Mouse (Mus musculus) heart, adult 8-10 months (tissue): ENCODE results near the gene Rad54l. TPM values are rescaled to one million over a fixed set of nuclear protein-coding genes. Genes with fewer than 3 reads are reported as not detected.

Source experiments
- DNase-seq: peaks from one replicate; pipeline ENCODE4 v3.0.0; 2022; ENCODE audit warnings: low spot score
- total RNA-seq, 4 experiments: library from RNA; stranded (reverse); gene quantifications; 2 replicates each; pipeline ENCODE4 v1.2.4; 2022

Rad54l gene
- total RNA-seq, 4 experiments from 2014 or later = 0.06 to 0.53 (median 0.17) TPM

DNA sequence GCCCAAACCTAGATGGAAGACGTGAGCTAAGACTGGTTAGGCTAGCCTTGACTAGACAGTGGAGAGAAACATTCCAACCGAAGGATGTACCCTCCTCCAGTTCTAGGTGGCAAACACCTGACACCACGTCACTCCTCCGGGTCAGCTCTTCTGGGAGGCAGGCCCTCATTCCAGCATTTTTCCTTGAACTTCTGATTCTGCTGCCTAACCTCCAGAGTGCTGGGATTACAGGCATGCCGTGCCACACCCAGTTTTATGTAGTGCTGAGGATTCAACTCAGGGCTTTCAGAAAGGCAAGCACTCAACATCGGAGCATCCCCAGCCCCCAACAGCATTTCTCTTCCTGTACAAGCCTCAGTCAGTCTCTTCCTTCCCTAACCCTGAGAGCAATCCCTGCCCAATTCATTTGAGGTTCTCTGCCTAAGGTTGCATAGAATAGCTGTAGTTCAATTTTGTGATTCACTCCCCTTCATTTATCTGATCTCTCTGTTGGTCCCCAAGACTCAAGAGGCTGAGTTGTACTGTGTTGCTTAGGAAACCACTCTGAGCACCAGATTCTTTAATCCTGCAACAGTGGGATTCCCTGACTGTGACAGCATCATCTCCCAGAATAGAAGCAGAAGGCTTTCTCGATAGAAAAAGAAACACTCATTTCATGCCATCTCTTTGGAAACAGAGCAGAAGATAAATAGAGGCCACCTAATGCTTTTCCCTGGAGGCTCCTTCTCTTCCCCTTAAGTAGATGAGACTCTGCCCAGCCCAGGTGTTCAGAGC lies 17.5 kb upstream of the Rad54l start:
- no peak for DNase-seq

DNA sequence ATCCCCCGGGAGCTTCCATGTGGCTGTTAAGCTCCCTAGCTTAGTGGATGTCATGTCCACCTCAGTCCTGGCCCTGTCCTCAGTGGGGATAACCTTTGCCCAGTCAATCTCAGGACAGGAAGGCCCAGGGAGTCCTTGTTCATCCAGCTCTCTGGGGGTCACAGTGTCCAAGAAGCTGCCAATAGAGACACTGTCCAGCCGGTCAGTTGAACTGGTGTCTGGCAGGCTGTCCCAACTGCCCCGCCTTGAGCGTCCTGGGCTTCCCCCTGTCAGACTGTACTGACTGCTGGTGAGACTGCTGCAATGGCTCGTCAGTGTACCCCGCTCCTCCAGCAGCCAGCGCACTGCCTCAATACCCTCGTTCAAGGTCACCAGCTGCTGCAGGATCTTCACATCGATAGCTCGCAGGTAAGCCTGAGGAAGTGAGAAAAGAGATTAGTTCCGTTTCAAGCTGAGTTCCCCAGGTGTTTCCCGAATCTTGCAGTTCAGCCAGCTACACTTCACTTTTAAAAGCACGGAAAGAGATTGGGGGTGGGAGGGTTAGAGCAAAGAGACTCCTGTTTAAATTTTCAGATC lies 14.0 kb upstream of the Rad54l start:
- no peak for DNase-seq

DNA sequence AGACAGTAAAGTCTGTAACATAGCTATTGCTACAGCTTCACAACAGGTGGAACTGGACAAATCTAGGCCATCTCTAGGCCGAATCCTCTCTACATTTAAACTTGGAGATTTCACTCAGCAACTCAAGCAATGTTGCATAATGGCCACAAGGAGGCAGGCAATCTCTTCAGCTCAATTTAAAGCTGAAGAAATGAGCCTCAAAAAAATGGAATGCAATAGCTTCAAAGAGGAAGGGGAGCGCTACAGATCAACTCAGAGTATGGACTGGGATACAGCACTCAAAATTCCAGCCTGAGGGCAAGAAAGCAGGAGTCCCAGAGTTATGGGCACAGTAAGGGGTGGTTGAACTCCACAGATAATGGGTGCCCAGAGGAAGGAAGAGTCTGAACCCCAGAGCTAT lies 11.5 kb upstream of the Rad54l start:
- no peak for DNase-seq

DNA sequence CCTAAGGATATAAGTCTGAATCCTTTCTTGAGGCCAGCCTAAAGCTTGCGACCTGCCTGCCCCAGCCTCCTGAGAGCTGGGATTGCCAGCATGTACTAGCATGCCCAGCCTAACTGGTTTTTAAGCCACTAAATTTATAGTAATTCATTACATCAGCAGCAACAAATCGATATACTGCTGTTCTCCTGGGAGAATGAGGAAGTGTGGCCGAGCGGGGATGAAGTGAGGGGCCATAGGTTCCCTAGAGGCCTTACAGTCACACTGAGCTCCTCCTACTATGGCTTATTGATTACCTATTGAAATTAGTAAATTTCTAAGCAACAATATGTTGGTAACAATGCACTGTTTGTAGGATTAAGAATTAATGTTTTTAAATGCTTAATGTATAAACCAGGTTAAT lies 9.6 kb upstream of the Rad54l start:
- DNase-seq = no peak

DNA sequence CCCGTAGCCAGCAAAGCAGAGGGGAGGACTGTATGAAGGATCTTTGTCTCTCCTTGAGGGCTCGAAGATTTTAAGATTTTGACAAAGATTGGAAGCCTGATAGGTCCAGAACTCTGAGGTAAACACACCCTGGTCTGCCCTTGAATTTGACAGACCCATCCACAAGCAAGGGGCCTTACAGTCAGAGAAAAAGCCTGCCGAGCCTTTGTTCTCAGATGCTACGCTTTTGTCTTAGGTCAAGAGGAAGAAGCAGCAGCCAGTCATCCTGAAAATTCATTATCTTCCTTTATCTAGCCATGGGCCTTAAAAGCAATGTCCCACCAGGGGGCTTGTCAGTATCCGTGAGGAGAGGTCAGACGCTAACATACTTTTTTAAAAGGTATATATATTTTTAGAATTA lies 4.5 kb upstream of the Rad54l start:
- DNase-seq = no peak

DNA sequence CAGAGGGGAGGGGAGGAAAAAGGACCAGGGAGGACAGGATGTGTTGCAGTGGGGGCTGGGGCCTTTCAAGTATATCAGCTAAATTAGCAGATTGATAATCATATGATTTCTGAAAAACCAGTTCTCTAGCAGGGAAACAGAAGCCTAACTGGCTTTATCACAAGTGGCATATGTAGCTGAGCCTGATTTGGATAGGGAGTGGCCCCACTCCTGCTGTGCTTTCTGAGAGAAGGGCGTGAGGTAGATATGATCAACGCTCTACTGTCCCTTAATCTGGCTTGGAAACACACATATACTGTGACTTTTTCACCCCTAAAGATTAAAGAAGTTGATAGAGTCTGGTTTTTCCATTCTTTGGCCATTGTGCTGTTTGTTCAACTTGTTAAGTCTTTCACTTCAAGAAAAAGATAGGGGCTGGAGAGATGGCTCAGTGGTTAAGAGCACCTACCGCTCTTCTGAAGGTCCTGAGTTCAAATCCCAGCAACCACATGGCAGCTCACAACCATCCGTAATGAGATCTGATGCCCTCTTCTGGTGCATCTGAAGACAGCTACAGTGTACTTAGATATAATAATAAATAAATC lies 2.4 kb upstream of the Rad54l start:
- DNase-seq = no peak

DNA sequence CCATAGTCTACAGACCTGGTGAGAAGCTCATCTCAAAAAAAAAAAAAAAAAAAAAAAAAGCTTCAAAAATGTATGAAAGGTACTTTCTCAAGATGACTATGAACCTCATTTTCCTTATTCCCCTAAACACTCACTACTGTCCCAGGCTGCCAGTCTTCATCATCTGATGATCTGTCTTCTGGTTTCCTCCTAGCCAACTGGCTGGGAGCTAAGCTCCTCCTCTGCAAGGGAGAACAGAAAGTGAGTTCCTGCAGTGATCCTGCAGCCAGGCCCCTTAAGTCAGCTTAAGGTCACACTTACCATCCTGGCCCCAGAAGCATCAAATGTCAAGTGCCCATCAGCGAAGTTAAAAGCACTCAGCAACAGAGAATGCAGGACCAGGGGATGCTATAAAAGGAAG lies 728 bp downstream of the Rad54l start:
- DNase-seq = no peak

DNA sequence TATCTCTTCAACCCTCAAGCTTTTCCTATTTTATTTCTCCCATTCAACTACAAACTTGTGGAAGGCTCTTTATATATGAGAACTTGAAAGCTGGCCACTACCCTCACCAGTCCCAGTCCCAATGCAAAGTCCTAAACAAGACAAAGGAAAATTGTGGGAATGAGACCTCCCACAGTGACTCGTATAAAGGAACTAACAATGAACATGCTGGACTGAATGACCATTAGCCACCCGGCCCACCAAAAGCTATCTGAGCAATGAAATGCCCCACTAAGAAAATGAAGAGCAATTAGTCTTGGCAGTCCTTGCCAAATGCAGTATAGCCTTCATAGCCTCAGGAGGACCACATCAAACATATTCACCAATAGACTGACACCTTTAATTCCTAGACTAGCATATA lies 12.0 kb downstream of the Rad54l start:
- no peak for DNase-seq

DNA sequence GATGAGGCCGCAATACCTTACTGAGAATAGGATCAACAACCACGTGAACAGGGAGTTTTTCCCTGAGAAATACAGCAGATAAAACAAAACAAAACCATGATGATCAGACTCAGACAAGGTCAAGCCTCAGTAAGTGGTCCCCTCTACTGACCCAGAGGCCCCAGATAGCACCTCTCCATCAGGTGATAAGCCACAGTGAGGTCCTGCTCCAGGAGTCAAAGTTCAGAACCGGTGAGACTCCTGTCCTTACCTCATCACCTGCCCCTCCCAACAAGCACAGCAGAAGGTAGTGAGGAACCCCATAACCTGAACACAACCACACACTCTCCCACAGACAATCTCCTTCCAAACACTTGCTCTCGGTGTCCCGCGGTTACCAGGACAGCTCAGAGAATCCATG lies 12.8 kb downstream of the Rad54l start:
- no peak for DNase-seq

DNA sequence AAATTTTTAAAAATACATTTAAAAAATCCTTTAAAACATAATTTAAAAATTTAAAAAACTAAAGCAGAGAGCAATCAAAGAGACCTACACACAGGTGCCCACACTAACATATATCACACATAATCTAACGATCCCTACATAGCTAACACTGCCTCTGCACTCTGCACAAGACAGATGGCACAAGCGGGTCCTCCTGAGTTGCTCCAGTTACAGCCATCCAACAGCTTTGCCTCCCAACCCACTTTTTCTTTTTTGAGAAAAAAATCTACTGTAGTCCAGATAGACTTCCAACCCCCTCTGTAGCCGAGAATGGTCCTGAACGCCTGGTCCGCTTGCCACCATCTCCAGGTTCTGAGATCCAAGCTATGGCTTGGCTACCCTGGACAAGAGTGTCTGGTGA lies 18.2 kb downstream of the Rad54l start:
- DNase-seq = no peak

DNA sequence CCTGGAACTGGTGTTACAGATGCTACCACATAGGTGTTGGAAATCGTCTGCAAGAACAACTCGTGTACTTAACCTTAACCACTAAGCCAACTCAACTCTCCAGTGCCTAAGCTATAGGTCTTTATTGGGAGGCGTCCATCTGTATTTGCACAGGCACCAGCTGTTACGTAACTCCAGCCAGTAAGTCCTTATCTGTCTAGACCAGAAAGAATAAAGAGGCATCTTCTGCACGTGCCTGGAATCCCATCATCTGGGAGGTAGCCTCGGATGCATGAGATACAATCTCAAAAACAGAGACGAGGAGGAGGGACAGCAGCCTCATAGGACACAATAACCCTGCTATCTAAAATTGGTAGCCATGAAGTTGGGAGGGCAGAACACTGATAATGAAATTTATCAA lies 22.5 kb downstream of the Rad54l start:
- no peak for DNase-seq

DNA sequence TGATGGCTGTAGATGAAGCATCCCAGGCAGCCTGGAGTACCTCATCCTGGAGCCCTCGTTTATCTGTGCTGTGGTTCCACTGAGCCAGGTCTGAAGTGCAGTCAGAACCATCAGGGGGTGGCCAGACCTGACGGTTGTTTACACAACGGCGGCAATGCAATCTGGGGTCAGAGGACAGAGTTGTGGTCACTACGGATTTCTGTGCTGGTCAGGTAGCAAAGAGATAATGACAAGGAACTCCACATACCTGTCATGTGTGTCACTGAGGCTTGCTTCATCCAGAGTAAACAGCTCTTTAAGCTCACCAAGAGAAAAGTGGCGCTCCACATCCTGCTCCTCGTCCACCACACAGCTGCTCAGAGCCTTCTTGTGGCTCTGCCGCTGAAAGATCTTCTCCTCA lies 26.3 kb downstream of the Rad54l start:
- no peak for DNase-seq

DNA sequence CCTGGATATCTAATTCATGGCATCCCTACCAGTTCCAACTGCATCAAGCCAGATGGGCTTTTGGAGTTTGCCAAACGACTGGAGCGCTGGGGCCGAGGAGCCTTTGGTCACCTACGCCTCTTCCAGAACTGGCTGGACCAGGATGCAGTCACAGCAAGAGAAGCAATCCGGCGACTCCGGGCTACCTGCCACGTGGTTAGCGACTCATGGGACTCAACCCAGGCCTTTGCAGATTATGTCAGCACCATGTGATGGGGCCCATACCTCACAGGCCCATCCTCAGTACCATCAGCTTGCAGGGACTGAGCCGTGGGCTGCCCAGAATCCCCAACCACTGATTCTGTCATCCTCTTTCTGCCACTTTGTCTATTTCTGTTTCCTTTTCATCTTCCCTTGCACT lies 27.2 kb downstream of the Rad54l start:
- DNase-seq = no peak

DNA sequence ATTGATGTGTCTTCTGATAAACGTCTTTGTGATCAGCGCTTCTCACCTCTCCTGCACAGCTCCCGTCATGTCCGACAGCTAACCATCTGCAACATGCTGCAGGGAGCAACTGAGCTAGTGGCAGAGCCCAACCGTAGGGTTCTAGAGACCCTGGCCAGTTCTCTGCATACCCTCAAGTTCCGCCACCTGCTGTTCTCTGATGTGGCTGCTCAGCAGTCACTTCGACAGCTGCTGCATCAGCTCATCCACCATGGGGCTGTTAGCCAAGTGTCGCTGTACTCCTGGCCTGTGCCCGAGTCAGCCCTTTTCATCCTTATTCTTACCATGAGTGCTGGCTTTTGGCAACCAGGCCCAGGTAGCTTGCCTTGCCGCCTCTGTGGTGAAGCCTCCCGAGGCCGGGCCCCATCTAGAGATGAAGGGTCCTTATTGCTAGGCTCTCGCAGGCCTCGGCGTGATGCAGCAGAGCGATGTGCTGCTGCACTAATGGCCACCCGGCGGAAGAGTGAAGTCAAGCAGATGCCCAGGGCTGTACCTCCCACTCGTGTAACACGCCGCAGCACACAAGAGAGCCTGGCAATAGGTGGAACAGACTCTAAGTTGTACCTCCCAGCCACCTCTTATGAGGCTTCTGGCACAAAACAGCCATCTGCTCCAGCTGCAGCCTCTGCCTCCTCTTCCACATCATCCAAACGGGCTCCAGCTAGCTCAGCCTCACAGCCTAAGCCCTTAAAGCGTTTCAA lies 34.8 kb downstream of the Rad54l start:
- DNase-seq = no peak

DNA sequence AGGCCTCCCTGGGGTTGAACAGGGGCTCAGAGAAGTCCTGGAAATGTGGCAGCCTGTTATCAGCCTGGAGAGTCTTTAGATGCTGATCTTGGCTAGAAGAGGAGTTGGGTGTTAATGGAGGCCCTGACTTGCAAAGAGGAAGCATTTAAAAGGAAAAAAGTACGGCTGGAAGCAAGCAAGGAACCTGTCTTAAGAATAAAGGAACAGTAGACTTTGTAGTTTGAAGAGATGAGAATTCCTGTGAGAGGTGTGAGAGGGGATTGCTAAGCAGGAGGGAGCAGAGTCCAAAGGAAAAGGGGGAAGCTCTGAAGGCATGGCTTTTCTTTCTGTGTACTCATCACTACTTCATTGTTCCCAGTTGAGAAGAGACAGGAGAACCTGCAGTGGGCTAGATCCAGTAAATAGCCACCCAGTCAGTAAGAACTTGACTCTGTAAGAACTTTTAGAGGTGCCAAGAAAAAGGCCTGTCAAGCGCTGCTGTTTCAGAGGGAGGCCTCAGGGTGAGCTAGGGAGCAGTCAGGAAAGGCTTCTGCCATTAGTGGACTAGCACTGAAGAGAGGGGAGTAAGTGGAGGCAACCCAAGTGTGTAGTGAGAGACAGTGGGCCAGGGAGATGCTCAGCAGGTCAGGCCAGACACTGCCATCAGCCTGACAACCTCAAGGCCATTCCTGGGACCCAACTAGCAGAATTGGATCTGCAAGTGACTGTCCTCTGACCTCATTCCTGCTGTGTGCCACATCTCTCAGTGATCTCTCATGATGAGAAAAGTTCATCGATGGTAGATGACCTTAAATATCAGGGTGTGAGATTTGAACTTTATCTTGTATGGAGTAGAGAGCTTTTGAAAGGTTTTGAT lies 46.0 kb downstream of the Rad54l start:
- no peak for DNase-seq

DNA sequence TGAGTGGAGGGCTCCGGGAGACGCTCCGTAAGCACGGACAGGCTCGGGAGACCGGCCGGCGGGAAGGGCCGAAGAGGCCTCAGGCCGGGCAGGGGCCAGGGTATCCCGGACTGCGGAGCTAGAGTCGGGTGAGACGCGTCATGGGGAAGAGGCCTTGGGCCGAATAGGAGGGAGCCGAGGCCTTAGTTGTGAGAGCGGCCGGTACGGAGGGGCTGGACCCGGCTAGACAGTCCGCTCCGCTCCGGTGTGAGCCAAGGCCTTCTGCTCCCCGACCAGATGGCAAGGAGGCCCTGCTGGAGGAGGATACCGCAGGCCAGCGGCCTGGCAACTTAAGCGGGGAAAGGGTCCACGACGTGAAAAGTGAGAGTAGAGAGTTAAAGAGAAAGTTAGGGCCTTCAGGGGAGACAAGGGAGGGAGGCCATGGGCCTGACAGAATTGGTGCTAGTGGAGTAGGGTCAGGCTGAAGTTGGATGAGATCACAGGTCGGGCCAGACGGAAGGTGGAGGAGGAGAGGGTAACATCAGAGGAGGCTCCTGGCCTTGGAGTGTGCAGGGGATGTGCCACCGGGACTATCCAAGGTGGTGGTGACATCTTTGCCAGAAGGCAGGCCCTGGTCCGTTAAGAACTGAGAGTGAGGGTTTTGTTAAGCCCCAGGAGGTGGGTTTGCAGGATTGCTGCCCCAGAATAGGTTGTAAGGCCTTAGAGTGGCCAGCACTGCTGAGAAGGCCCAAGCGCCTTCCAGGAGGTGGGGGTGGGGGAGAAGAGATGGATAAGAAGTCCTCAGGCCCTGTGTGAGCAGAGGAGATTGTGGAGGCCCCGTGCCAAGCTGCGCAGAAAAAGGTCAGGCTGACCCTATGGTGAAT lies 46.9 kb downstream of the Rad54l start:
- peak; percentile 28 for DNase-seq

DNA sequence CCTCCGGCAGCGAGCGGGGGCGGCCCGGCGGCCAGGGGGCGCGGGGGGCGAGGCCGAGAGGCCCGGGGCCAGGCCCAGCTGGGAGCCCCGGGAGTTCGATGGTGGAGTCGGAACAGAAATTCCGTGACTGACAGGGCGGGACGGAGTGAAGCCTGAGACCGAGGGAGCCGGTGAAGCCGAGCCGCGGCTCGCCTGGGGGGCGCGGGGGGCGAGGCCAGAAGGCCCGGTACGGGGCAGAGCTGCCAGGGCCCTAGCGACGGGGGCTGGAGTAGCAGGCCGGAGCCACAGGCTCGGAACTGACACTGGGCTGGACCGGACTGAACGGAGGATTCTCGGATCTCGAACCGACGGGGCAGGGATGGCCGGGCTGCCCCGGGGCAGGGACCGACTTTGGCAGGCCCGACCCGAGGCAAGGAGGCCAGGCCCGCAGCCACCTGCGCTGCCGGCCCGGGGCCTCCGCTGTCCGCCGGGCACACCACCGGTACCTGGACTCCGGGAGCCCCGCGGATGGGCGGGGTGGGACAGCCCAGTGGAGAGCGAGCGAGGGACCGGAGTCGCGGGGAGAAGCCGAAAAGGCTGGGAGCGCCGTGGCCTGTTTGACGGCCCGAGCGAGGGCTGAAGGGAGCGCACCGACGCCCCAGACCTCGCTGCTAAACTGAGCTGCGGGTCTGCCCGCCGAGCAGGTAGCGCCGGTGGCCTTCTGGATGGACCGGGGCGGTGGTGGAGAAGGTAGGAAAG lies 47.7 kb downstream of the Rad54l start:
- DNase-seq = peak; percentile 64

DNA sequence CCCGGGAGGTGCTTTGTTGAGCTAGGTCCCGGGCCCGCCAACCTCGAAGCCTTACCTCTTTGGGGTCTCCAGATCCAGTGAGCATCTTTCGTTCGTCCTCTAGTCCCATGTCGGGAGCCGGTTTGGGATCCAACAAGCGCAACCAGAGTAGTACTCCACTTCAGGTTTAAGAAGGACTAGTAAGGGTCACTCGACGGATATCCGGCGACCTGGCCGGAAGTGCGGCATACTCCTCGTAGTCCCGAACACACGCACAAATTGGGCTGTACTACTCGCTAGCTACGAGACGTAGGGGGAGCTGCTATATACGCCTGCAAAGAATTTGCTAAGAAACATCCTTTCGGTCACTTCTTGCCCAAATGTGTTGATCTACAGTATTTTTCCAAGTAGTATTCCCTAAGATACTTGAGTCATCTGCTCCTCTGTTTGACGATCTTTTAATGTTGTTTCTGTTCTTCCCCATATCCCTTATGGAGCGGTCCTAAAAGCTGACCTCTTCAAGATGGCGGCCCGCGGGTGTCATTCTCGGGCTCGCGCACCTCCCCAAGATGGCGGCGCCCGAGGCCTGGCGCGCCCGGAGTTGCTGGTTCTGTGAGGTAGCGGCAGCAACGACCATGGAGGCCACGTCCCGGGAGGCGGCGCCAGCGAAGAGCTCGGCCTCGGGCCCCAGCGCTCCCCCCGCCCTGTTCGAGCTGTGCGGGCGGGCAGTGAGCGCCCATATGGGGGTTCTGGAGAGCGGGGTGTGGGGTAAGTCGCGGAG lies 48.4 kb downstream of the Rad54l start, which contains the start of the genes Uqcrh and Lrrc41:
Uqcrh (minus strand) TSS at position 211 of the 760 bp plus-strand sequence.
Lrrc41 (plus strand) TSS at position 409 of the 760 bp plus-strand sequence.
- peak; percentile 93 for DNase-seq

DNA sequence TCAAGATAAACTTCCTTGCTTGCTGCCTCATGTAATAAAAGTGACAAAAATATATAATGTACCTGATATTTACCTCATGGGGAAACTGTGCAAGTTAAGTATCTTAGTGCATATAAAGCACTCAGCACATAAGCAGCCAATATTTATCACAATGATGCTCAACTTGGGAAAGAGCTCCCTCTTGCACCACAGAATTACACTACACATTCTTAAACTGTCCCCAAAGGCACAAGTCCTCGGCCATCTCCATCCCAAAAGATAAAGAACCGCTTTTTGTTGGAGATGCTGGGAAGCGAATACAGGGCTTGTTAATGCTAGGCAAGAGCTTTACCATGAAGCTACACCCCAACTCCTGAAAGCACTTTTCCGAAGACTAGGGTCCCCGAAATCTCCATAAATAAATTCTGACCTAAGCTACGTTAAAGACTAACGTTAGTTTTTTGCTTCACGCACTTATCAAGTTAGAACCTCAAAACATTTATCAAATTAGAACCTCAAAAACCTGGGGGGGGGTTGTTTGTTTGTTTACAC lies 49.3 kb downstream of the Rad54l start:
- no peak for DNase-seq
